Mouse (Mus musculus): ENCODE measurements at regions not wholly inside any gene's neighbourhood (a gene's known extent, or its start where the extent isn't known, plus 50 kb on each side); places are given as distances from the start of the nearest gene placed in this dataset.

DNA sequence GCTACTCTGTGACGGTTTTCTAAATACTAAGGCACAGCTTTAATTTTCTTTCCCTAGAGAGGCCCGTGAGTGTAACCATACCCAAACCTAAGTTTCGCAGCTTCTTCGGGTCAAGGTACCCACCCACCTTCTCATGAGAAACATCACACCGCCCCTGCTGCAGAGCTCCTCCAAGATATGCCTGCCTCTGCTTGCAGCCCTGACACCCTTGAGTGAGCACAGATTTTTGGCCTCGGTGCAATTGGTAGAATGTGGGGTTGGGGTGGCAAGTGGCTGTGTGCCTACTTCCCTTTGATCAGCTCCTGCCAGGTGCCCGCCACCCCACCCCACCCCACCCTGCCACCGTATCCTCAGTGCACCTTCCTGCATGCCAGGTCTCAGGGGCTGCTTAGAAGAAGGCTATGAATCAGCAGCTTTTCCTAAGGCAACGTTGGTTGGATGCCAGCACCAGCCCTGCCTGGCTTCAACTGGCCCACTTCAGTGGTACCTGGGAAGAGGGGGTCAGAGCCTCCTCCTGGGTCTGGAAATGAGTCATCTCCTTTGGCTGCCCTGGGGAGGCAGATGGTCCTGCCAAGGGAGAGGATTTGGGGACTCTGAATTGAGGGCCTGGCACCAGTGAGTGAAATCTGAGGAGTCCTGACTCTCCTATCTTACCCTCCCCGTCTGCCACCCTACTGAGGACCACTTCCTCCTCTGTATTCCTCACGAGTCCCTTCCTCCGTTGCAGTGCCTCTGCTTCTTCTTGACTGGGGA lies 95.6 kb upstream of the Atp1a1 start:
- no peak for DNase-seq
- intact Hi-C loops (cut with DNase I) = no loop called here

DNA sequence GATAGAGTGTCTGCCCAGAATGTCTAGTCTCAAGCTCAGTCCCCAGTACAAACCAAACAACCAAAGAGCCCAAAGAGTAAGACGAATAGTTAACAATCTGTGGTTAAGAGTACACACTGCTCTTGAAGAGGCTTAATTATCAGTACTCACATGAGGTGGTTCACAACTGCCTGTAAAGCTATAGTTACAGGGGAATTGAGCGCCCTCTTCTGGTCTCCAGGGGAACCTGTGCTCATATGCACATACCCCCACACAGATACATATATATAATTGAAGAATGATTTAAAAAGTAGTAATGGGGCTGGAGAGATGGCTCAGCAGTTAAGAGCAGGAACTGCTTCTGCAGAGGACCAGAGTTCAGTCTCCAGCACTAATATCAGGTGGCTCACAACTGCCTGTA lies 92.3 kb upstream of the Atp1a1 start:
- no peak for DNase-seq
- intact Hi-C loops (cut with DNase I) = no loop called here

GRCm38 (mm10) chr3:101694311-101694710 lies 89.8 kb upstream of the Atp1a1 start:
- intact Hi-C loops (cut with DNase I) = no loop called here
- no peak for DNase-seq

DNA sequence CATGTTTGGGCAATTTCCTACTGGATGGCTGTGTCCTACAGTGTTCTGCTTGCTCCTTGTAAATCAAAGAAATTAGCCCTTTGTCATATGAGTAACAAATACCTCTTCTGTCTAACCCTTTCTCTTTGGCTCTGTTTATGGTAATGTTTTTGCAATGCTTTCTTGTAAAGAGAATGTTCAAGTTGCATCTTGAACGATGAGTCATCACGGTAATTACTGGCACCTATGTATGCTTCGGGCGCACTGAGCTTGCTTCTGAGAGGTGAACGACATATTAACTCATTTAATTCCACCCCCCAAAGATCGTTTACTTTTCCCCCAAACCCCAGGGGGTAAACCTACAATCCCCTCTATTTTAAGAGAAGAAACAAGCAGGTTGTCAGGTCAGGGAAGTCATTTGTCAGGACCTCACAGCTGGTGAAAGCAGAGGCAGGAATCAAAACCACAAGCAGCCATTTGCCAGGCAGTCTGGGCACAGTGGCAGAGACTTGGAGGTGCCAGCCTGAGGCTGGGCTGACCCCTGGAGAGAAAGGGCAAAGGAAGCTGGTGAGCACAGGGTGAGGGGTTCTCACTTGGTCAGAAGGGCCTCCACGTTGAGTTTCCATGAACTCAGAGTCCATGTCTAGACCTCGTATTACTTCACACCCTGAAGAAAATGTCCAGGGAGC lies 87.6 kb upstream of the Atp1a1 start:
- intact Hi-C loops (cut with DNase I) = no loop called here
- DNase-seq = no peak

- DNase-seq = no peak
- intact Hi-C loops (cut with DNase I) = no loop called here
These were observed 86.3 kb upstream of the Atp1a1 start for GRCm38 (mm10) chr3:101690779-101691178.

GRCm38 (mm10) chr3:101690222-101690621 lies 85.7 kb upstream of the Atp1a1 start:
- intact Hi-C loops (cut with DNase I) = no loop called here
- DNase-seq = no peak

- intact Hi-C loops (cut with DNase I) = no loop called here
- DNase-seq = no peak
These were observed 80.7 kb upstream of the Atp1a1 start for GRCm38 (mm10) chr3:101685203-101685602.

DNA sequence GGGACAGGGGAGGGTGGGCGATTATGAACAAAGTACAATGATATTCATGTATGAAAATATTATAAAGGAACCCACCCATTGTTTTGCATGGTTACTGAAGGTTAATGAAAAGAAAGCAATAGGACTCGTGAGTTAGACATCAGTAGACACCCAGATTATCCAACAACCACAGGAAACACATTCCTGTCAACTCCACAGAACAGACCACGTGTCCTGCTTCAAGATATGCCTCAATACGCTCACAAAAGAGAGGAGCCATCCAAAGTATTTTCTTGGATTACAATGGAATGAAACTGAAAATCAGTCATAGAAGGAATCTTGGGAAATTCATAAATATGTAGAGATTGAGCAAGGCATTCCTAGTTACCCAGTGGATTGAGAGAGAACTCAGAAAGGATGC lies 68.5 kb upstream of the Atp1a1 start:
- intact Hi-C loops (cut with DNase I) = no loop called here

DNA sequence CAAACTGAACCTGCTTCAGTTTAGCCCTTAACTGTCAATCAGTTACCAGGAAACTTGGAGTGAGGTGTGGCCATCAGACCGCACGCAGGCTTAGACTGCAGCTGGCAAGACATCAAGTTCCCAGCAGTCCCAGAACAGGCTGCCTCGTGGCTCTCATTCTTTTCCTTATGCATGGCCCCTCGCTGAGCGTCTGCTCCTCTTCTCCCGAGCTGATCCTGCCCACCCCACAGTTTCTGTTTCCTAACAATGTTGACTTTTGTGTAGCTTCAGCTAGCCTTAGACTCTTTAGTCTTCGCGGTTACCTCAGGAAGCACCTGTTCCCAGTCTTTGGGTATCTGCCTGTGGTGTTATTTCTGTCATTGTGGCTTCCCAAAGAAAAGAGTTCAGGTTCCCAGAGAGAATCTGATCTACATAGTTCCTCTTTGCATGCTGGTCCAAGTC lies 66.1 kb upstream of the Atp1a1 start:
- intact Hi-C loops (cut with DNase I) = no loop called here
- peak; percentile 13 to 15 for DNase-seq

More for the DNA sequence above, 68.5 kb upstream of the Atp1a1 start:
- no peak for DNase-seq

DNA sequence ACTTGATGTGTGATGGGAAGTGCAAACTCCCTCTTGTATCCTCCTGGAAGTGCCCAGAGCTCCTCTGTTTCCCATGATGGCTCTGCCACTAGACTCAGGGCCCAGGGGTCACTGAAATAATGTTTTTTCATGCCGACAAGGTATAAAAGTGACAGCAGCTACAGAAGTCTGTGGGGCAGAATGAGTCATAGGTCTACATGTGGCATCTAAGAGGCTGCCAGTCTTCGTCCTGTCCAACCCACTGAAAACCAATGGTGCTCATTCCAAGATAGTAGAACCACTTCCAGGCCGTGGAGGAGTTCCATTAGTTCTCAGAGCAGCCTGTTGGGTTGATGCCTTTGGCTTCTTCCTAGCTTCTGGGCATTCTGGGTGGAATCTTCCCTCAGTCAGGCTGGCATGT lies 65.3 kb upstream of the Atp1a1 start:
- DNase-seq = no peak
- intact Hi-C loops (cut with DNase I) = no loop called here

DNA sequence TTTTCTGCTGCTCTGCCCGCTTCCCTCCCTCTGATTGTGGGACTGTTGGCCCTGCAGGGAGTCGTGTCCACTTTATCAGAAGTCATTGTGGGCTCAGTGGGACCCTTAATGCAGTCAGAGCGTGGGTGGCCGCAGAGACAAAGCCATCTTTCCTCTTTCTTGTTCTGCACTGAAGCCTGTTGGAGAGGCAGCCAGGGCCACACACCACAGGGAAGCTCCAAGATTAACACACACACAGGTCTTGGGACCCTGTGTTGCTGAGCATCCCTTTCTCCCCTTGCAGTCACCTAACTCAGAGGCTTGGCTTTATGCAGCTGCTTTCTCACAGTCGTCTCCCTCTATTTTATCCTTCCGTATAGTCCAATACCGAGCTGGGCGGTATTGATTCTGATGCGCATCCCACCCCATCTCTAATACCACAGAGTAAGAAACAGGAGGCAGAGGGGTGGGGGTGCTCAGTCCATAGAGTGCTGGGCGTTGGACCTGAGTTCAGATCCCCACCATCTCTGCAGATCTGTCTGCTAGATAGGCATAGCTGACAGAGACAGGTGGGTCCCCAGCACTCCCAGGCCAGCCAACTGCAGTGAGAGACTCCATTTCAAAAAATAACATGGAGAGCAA lies 63.4 kb upstream of the Atp1a1 start:
- intact Hi-C loops (cut with DNase I) = no loop called here
- DNase-seq = no peak

DNA sequence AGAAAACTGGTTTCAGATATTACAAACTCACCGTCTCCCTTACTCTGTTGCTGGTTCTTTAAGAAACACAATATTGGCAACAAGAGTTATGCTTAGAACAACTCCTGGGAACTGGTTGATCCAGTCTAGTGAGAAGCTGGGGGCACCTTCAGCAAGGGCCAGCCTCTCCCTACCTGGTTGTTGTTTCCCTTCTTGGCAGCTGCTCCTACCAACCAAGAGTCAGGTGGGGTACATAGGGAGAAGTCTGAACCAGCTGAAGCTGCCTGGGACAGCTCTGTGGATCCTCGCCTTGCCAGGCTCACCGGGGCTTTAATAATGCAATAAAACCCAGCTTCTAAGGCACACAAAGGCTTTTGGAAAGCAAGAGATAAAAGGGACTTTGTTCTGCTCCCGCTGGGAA lies 62.7 kb upstream of the Atp1a1 start:
- intact Hi-C loops (cut with DNase I) = no loop called here
- DNase-seq = no peak

DNA sequence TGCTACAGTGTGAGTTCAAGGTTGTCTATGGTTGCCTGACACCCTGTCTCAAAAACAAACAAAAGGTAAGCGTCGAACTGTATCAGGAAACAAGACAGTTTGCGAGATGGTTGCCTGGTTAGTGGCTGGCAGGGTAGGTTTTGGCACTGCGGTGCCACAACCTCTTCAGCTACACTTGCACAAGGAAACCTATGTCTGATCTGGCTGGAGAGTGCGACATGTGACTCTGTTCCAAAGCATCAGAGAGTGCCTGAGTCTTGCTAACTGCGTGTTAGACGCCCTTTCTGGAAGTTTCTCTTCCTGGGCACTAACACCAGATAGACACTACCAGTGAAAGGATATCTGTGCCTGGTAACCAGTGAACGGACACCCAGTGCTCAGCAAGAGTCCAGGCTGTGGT lies 62.1 kb upstream of the Atp1a1 start:
- no peak for DNase-seq
- intact Hi-C loops (cut with DNase I) = no loop called here

GRCm38 (mm10) chr3:101661184-101661992 lies 56.9 kb upstream of the Atp1a1 start:
- intact Hi-C loops (cut with DNase I) = no loop called here
- no peak for DNase-seq

- intact Hi-C loops (cut with DNase I) = no loop called here
- no peak for DNase-seq
These were observed 56.2 kb upstream of the Atp1a1 start for GRCm38 (mm10) chr3:101660635-101661034.

GRCm38 (mm10) chr3:101660176-101660575 lies 55.7 kb upstream of the Atp1a1 start:
- intact Hi-C loops (cut with DNase I) = no loop called here
- no peak for DNase-seq

DNA sequence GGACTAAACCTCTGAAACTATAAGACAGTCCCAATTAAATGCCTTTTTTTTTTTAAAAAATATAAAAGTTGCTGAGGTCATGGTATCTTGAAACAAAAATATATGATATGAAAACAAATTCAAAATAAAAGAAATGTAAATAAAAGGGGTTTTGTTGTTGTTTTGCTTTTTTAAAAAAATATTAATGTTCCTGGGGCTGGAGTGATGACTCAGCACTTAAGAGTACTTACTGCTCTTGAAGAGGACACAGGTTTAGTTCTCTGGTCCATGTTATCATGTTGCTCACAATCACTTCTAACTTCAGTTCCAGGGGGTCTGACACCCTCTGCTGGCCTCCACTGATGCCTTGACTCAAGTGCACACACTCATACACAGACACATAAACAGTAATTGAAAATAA lies 53.5 kb upstream of the Atp1a1 start:
- intact Hi-C loops (cut with DNase I) = no loop called here
- no peak for DNase-seq

- no peak for DNase-seq
- intact Hi-C loops (cut with DNase I) = no loop called here
These were observed 50.2 kb upstream of the Atp1a1 start for GRCm38 (mm10) chr3:101654720-101655119.
